In the genomic region with DNA sequence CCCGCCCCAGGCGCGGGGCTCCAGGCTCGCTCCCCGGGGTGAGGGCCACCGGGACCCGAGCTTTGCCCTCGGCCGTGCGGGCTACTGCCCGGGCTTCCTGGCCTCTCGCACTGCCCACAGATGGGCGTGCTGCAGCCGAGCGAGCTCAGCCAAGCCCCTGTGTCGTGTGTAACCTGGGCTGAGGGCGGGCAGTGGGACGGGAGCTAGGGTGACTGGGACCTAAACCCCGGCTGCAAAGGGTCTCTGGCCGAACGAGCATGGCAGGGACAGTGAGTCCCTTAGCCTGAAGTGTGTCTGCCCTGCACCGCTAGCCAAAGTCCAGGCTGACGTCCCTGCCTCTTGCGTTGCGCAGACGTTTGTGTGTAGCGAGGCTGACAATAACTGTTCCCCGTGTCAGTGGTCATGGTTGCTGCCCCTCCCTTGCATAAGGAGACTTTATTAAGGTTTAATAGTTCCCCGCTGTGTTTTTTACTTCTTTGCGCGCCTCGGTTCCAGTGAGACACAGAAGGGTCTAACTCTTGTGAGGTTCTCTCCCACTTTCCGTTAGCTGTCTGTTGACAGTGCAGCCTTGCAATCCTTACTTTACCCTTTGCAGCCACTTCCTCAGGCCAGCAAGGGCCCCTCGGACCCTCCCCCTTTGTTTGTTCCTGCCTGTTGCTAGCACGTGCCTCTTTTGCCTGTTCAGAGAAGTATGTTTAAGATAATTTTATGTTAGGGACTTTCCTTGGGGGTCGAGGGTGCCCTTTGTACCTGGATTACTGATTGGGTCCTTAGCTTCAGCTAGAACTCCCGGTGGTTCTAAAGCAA, we compare ENCODE assay signal across 8 mouse cellular contexts. TPM values are rescaled to one million over a fixed set of nuclear protein-coding genes. Genes with fewer than 3 reads are reported as not detected.
A peak's percentile ranks its signal among the peaks of the same experiment; 100 is the strongest.
DNase-seq lines count a peak whose midpoint lies in the region; ATAC-seq and TF ChIP-seq lines count a peak whose summit lies in the region.

No protein-coding gene starts in this region.

- H3K9me3 ChIP-seq in kidney, postnatal 0 days (replicated peaks; ENCODE audit: low read length) = no peaks in the 10 kb centered on the region
- H3K9me3 ChIP-seq in forebrain, postnatal 0 days (ENCODE audit: low read length) = no peaks in the 10 kb centered on the region
- H3K9me3 ChIP-seq in neural tube, embryonic 13.5 days = no peaks in the 10 kb centered on the region

- peak overlapping the region; percentile 55 for H3K4me3 ChIP-seq in kidney, postnatal 0 days (replicated peaks; ENCODE audit: low read depth, low read length)
- peak overlapping the region; percentile 68 for H3K4me3 ChIP-seq in forebrain, postnatal 0 days (ENCODE audit: low read depth, low read length)
- peak overlapping the region; percentile 89 for H3K4me3 ChIP-seq in liver, adult 2 months (ENCODE audit: insufficient read depth, low read depth, low read length)
- H3K4me3 ChIP-seq in neural tube, embryonic 13.5 days = peak overlapping the region; percentile 83

- peak overlapping the region; percentile 74 for H3K4me2 ChIP-seq in kidney, postnatal 0 days (ENCODE audit: low read length)
- peak overlapping the region; percentile 93 for H3K4me2 ChIP-seq in forebrain, postnatal 0 days (ENCODE audit: low read depth)
- peak overlapping the region; percentile 87 for H3K4me2 ChIP-seq in neural tube, embryonic 13.5 days

- peak overlapping the region; percentile 93 for H3K27ac ChIP-seq in kidney, postnatal 0 days
- peak overlapping the region; percentile 75 for H3K27ac ChIP-seq in forebrain, postnatal 0 days (ENCODE audit: low read depth, low read length)
- H3K27ac ChIP-seq in liver, adult 2 months (replicated peaks; ENCODE audit: insufficient read depth, low read depth, low read length) = peak overlapping the region; percentile 94
- H3K27ac ChIP-seq in neural tube, embryonic 13.5 days (replicated peaks) = peak overlapping the region; percentile 93

- H3K4me1 ChIP-seq in kidney, postnatal 0 days (replicated peaks; ENCODE audit: insufficient read depth, low read length) = no peaks in the 10 kb centered on the region; the same call in 1 of the 2 replicates
- 0 out of 2 replicates have a peak, but pooled peaks cover 3% of the 10 kb centered on the region for H3K4me1 ChIP-seq in forebrain, postnatal 0 days (ENCODE audit: insufficient read depth)
- H3K4me1 ChIP-seq in liver, adult 2 months (ENCODE audit: control insufficient read depth, insufficient read depth, low read length) = peaks cover 4% of the 10 kb centered on the region; the same call in 1 of the 2 replicates
- peaks cover 31% of the 10 kb centered on the region for H3K4me1 ChIP-seq in neural tube, embryonic 13.5 days (replicated peaks)

- peaks cover 29% of the 10 kb centered on the region; the same call in 1 of the 2 replicates for H3K36me3 ChIP-seq in kidney, postnatal 0 days (ENCODE audit: insufficient read depth, low read length)
- peaks cover 32% of the 10 kb centered on the region for H3K36me3 ChIP-seq in forebrain, postnatal 0 days (ENCODE audit: insufficient read depth)
- peaks cover 5% of the 10 kb centered on the region; the same call in 1 of the 2 replicates for H3K36me3 ChIP-seq in liver, adult 2 months (ENCODE audit: control insufficient read depth, insufficient read depth, low read length)
- H3K36me3 ChIP-seq in neural tube, embryonic 13.5 days = peaks cover 34% of the 10 kb centered on the region

- TF ChIP-seq CTCF in kidney, postnatal 0 days (IDR thresholded peaks at IDR 0.05; ENCODE audit: low read depth) = no peak
- no peak for TF ChIP-seq CTCF in forebrain, postnatal 0 days (IDR thresholded peaks at IDR 0.05; ENCODE audit: low read depth)
- no peak for TF ChIP-seq CTCF in liver, adult 2 months (IDR thresholded peaks at IDR 0.05; ENCODE audit: low read depth, low read length)

- peak; percentile 57 for DNase-seq in kidney, postnatal 0 days (ENCODE audit: low spot score)
- no peak for DNase-seq in kidney, adult 18-20 months
- DNase-seq in ZHBTc4 (ENCODE audit: low read depth, low spot score) = peak; percentile 34
- no peak for DNase-seq in forebrain, postnatal 0 days
- peak; percentile 76 for DNase-seq in liver, adult 2 months (ENCODE audit: extremely low read depth, low read depth, low spot score)
- no peak for DNase-seq in Muller cell, postnatal 12 days (ENCODE audit: inconsistent ontology term)
- DNase-seq in adrenal gland, adult 2 months = no peak

- ATAC-seq in kidney, postnatal 0 days (replicated peaks; ENCODE audit: low FRiP score, low read depth) = peak; percentile 78
- no peak for ATAC-seq in forebrain, postnatal 0 days
- ATAC-seq in neural tube, embryonic 13.5 days (ENCODE audit: low read depth) = peak; percentile 73

- peak overlapping the region; percentile 84 for H3K9ac ChIP-seq in kidney, postnatal 0 days (ENCODE audit: low read depth, low read length)
- H3K9ac ChIP-seq in forebrain, postnatal 0 days = peak overlapping the region; percentile 89
- H3K9ac ChIP-seq in liver, adult 2 months (ENCODE audit: low read depth, low read length) = peak overlapping the region; percentile 95
- H3K9ac ChIP-seq in neural tube, embryonic 13.5 days = peak overlapping the region; percentile 95

- H3K27me3 ChIP-seq in kidney, postnatal 0 days (ENCODE audit: insufficient read depth, low read length) = no peaks in the 10 kb centered on the region
- no peaks in the 10 kb centered on the region for H3K27me3 ChIP-seq in forebrain, postnatal 0 days (ENCODE audit: insufficient read depth, low read length)
- H3K27me3 ChIP-seq in liver, adult 2 months (ENCODE audit: control insufficient read depth, insufficient read depth, low read length) = no peaks in the 10 kb centered on the region
- peaks cover 6% of the 10 kb centered on the region for H3K27me3 ChIP-seq in neural tube, embryonic 13.5 days

- 0 out of 2 replicates have a peak, but pooled peaks have one; percentile 48 for TF ChIP-seq POLR2A in liver, adult 2 months (IDR thresholded peaks at IDR 0.05; ENCODE audit: extremely low read depth, insufficient read depth, low read length)

- WGBS in kidney, postnatal 0 days = under 1% methylated on average over 30 of the region's 37 CpGs
- under 1% methylated on average over 34 of the region's 37 CpGs for WGBS in forebrain, postnatal 0 days
- under 1% methylated on average over 37 of the region's 37 CpGs for WGBS in liver, adult 2 months
- WGBS in neural tube, embryonic 13.5 days = under 1% methylated on average over 37 of the region's 37 CpGs

- peaks cover 4% of the 10 kb centered on the region; the same call in 1 of the 2 replicates for H3K79me2 ChIP-seq in liver, adult 2 months (ENCODE audit: control insufficient read depth, insufficient read depth, low read length)

RNA-seq across cellular contexts. Expression of a gene that starts 0.6 kb away (rescaled TPM):
- polyA plus RNA-seq in kidney, postnatal 0 days (2015; fragmentation: Nextera tagmentation; extraction: Ambion mirVana) = 93.3 and 94.8 TPM in 2 replicates
- total RNA-seq in forebrain, postnatal 0 days (2014; rRNA removed) = 38.6 and 46.4 TPM in 2 replicates
- polyA plus RNA-seq in forebrain, postnatal 0 days (2015; fragmentation: Nextera tagmentation; extraction: Ambion mirVana) = 47.6 and 50.9 TPM in 2 replicates
- total RNA-seq in liver, adult 2 months (2014; rRNA removed) = 45.0 and 53.2 TPM in 2 replicates
- polyA plus RNA-seq in liver, adult 2 months (2012; rRNA removed) = 46.9 and 56.5 TPM in 2 replicates
- 60.9 and 61.5 TPM in 2 replicates for polyA plus RNA-seq in neural tube, embryonic 13.5 days (2015; fragmentation: Nextera tagmentation; extraction: Ambion mirVana)
- total RNA-seq in adrenal gland, adult 2 months (2021) = 10 to 100 TPM; 18.0 to 19.9 TPM
- polyA plus RNA-seq in adrenal gland, adult 2 months (2012; rRNA removed) = 45.5 and 47.9 TPM in 2 replicates

RNA-seq across cellular contexts. Expression of a gene that starts 17.3 kb away (rescaled TPM):
- polyA plus RNA-seq in kidney, postnatal 0 days (2015; fragmentation: Nextera tagmentation; extraction: Ambion mirVana) = 9.7 and 10.7 TPM in 2 replicates
- 18.9 and 22.7 TPM in 2 replicates for total RNA-seq in forebrain, postnatal 0 days (2014; rRNA removed)
- 8.6 and 9.3 TPM in 2 replicates for polyA plus RNA-seq in forebrain, postnatal 0 days (2015; fragmentation: Nextera tagmentation; extraction: Ambion mirVana)
- 1.8 and 3.0 TPM in 2 replicates for total RNA-seq in liver, adult 2 months (2014; rRNA removed)
- polyA plus RNA-seq in liver, adult 2 months (2012; rRNA removed) = 5.9 and 6.3 TPM in 2 replicates
- polyA plus RNA-seq in neural tube, embryonic 13.5 days (2015; fragmentation: Nextera tagmentation; extraction: Ambion mirVana) = 10.9 and 12.8 TPM in 2 replicates
- 1 to 10 TPM; 2.9 to 3.7 TPM for total RNA-seq in adrenal gland, adult 2 months (2021)
- polyA plus RNA-seq in adrenal gland, adult 2 months (2012; rRNA removed) = 12.7 and 13.5 TPM in 2 replicates

RNA-seq across cellular contexts. Expression of a gene that starts 17.3 kb away (rescaled TPM):
- polyA plus RNA-seq in kidney, postnatal 0 days (2015; fragmentation: Nextera tagmentation; extraction: Ambion mirVana) = 8.7 and 10.9 TPM in 2 replicates
- total RNA-seq in forebrain, postnatal 0 days (2014; rRNA removed) = 9.2 and 10.5 TPM in 2 replicates
- 7.7 and 9.9 TPM in 2 replicates for polyA plus RNA-seq in forebrain, postnatal 0 days (2015; fragmentation: Nextera tagmentation; extraction: Ambion mirVana)
- total RNA-seq in liver, adult 2 months (2014; rRNA removed) = 3.0 and 5.8 TPM in 2 replicates
- polyA plus RNA-seq in liver, adult 2 months (2012; rRNA removed) = 2.8 and 3.9 TPM in 2 replicates
- polyA plus RNA-seq in neural tube, embryonic 13.5 days (2015; fragmentation: Nextera tagmentation; extraction: Ambion mirVana) = 16.4 and 19.8 TPM in 2 replicates
- 10 to 100 TPM; 25.6 to 25.7 TPM for total RNA-seq in adrenal gland, adult 2 months (2021)
- polyA plus RNA-seq in adrenal gland, adult 2 months (2012; rRNA removed) = 18.4 and 22.4 TPM in 2 replicates

RNA-seq across cellular contexts. Expression of a gene that starts 53.9 kb away (rescaled TPM):
- 20.3 and 22.7 TPM in 2 replicates for polyA plus RNA-seq in kidney, postnatal 0 days (2015; fragmentation: Nextera tagmentation; extraction: Ambion mirVana)
- 21.9 and 27.4 TPM in 2 replicates for total RNA-seq in forebrain, postnatal 0 days (2014; rRNA removed)
- 19.4 and 20.5 TPM in 2 replicates for polyA plus RNA-seq in forebrain, postnatal 0 days (2015; fragmentation: Nextera tagmentation; extraction: Ambion mirVana)
- total RNA-seq in liver, adult 2 months (2014; rRNA removed) = 6.5 and 8.3 TPM in 2 replicates
- polyA plus RNA-seq in liver, adult 2 months (2012; rRNA removed) = 24.0 and 27.2 TPM in 2 replicates
- 24.0 and 25.2 TPM in 2 replicates for polyA plus RNA-seq in neural tube, embryonic 13.5 days (2015; fragmentation: Nextera tagmentation; extraction: Ambion mirVana)
- total RNA-seq in adrenal gland, adult 2 months (2021) = 10 to 100 TPM; 39.7 to 53.8 TPM
- polyA plus RNA-seq in adrenal gland, adult 2 months (2012; rRNA removed) = 75.9 and 89.1 TPM in 2 replicates

Comparison
In these comparisons a context has a peak if more than half of its experiments do, and no peak if none do; other contexts are left out.
1. DNase-seq: peak in kidney, postnatal 0 days (single experiment), ZHBTc4 (single experiment) and liver, adult 2 months (single experiment); none in kidney, adult 18-20 months (single experiment), forebrain, postnatal 0 days (single experiment), Muller cell, postnatal 12 days (single experiment) and adrenal gland, adult 2 months (single experiment).
2. Peak in every context shown above with its lines, with median percentiles within 50 percentile points of each other: H3K27ac ChIP-seq, H3K4me2 ChIP-seq, H3K4me3 ChIP-seq and H3K9ac ChIP-seq.